Mouse (Mus musculus) adrenal gland, adult 2 months (tissue): ENCODE results near the gene Sidt2. TPM values are rescaled to one million over a fixed set of nuclear protein-coding genes. Genes with fewer than 3 reads are reported as not detected.

Source experiments
- DNase-seq: peaks from one replicate; pipeline ENCODE4 v3.0.0; 2021
- polyA plus RNA-seq: library from polyadenylated mRNA; depleted of rRNA; stranded (reverse); fragments of >200 nt; gene quantifications from 2 replicates; pipeline ENCODE4 v1.2.3, GENCODE M21; 2012
- total RNA-seq, 2 experiments: library from RNA; stranded (reverse); gene quantifications; 2 replicates each; pipeline ENCODE4 v1.2.3; 2021

The Sidt2 gene
- total and polyA plus RNA-seq, 3 experiments: 138 to 1,575 (median 351) TPM

GRCm38 (mm10) chr9:45946872-45947183, 8.2 kb downstream of the Sidt2 start:
- no peak for DNase-seq

DNA sequence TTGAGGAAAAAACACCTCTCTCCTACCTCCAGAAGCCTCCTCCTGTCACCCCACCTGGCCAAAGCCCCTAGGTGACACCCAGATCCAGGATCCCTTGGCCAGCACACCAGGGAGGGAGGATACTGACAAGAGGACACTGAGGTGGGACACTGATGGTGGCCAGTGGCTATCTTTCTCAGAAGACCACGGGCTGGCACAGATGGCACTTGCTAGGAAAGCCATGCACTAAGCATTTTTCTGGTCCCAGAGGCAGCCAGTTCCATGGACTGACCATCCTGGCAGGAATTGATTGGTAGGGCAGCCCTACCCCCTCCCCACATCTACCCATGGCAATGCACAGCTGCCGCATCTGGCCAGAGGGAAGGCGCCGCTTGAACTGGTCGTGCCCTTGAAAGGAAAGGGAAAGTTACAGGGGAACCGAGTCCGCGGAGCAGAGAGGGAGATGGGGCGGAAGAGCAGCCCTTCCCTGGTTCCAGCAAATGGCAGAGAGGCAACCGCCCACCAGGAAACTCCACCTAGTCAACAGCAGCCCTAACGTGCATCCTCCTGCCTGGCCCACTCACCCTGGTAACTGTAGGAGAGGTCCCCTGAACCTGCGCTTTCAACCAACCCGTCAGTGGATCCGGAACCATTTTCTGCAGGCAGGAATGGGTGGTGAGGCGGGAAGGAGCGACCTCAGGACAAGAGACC, 8.7 kb downstream of the Sidt2 start:
- DNase-seq: no peak

DNA sequence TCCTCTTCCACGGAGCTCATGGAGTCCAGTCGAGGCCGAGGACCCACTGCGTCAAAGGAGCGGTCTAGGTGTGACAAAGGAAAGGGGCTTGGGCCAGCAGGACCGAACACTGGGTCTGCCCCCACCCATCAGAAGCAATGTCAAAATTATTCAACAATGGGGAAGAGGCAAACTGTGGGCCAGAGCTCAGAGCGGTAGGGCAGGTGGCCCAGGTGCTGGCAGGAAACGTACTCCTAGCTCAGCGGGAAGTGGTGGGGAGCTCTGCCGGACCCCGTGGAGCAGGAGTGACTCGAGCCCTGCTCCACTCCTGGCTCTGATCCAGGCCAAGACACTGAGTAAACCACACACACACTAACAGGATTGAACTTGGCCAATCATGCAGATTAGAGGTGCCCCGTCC, 9.3 kb downstream of the Sidt2 start:
- no peak for DNase-seq

- DNase-seq: no peak
These were observed 10.3 kb downstream of the Sidt2 start for GRCm38 (mm10) chr9:45944506-45945400.

GRCm38 (mm10) chr9:45943628-45944505, 11.2 kb downstream of the Sidt2 start:
- DNase-seq: no peak

DNA sequence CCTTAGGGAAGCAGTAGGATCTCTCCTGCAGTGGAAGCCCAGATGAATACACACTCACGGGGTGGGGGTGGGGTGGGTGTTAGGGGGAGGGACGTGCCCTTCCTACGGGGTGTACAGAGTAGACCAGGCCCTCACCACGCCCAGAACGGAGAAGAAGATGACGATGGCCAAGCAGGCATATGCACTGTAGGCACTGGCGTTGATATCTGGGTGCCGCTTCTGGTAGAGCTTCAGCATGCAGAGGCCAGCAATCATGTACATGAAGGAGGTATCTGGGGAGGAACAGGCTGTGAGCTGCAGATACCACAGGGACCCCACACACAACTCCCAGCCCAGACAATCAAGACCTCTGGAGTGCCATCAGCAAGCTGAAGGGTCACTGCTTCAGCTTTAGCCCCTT, 12.1 kb downstream of the Sidt2 start:
- no peak for DNase-seq

DNA sequence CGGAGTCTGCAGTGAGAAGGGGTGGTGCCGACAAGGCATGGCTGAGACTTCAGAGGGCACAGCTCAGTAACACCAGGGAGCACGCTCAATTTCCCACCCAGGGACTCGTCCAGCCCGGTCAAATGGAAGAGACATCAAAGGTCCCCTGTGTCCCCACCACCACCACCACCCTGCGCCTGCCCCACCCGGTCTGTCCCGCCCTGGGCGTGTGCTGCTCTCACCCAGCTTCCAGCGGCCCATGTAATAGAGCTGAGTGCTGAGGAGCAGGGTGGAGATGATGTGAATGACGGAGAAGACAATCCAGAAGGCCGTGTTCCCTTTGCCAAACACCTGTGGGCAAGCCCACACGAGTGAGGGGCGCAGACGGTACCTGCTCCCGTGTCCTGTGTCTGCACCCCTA, 12.6 kb downstream of the Sidt2 start:
- no peak for DNase-seq

DNA sequence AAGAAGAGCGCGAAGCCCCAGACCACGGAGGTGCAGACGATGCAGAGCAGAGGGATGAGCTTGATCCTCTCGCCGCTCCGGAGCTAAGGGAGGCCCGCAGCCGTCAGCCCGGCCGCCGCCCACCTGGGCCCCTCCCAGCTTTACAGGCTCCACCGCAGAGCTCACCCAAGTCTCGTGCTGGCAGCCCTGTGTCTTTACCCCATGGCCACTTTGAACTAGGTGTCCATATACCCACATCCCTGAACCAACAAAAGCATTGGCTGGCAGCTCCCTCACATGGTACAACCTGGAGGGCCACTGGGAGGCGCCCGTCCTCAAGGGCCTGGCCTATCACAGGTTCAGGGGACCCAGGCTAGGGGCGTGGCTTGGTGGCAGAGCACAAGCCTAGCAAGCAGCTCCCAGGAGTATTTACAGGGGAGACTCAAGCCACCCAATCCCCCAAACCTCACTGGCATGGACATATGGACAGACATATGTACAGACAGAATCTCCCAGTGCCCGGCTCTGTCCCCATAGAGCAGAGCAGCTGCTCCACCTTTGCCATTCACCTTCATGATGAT, 13.6 kb downstream of the Sidt2 start:
- no peak for DNase-seq

DNA sequence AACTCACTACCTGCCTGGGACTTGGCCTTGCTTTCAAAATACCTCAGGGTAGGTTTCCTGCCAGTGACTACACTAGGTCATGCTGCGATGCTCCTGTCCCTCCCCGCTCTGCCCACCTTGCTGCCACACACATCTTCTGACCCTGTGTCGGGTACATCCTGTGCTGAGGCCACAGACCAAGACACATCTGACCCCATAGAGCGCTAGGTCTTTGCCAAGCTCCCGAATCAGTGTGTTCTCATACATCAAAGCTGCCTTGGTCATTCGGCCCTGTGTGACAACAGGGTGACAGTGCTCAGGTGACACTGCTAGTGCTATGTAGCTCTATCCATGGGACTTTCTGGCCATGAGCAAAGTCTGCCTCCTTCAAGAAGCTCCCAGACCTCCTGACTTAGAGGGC, 15.3 kb downstream of the Sidt2 start:
- no peak for DNase-seq

DNA sequence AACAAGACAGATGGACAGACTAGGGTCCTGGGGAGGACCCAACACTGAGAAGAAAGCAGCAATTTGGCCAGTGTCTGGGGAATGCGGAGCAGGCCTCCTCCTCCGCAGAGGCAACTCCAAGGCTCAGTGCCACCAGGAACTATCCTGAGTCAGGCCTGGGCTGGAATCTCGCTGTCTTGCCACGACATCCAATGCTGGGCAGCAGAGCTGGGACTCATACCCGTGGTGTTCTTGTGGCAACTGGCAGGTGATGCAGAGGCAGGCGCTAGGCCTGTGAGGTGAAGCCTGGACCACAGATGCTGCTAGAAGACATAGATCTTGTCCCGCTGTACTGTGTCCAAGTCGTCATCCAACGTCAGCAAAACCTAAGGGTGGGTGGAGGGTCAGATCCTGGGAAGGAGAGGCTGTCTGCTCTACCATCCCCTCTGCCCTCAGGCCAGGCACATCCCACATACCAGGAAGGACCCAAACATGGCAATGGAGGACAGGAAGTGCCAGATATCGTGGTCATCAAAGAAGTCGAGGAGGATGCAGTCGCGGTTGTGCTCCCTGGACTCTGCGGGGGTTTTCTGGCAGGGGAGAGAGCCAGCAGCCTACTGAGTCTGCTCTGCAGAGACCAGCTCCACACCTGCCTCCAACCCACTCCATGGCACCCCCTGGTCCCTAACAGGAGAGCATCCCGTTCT, 16.0 kb downstream of the Sidt2 start:
- peak; percentile 44 for DNase-seq

GRCm38 (mm10) chr9:45938088-45938487, 17.0 kb downstream of the Sidt2 start:
- DNase-seq: peak; percentile 91

GRCm38 (mm10) chr9:45936883-45937282, 18.2 kb downstream of the Sidt2 start:
- peak; percentile 75 for DNase-seq

- peak; percentile 42 for DNase-seq
These were observed 19.3 kb downstream of the Sidt2 start, which contains the start of gene Tagln for GRCm38 (mm10) chr9:45935628-45936210. Gene Tagln (minus strand): TSS chr9:45936058.

GRCm38 (mm10) chr9:45932571-45933415, 22.3 kb downstream of the Sidt2 start:
- DNase-seq: no peak

- no peak for DNase-seq
These were observed 23.1 kb downstream of the Sidt2 start for GRCm38 (mm10) chr9:45931958-45932357.

- DNase-seq: no peak
These were observed 25.8 kb downstream of the Sidt2 start for GRCm38 (mm10) chr9:45929285-45929684.

- DNase-seq: peak; percentile 46
These were observed 35.2 kb downstream of the Sidt2 start for GRCm38 (mm10) chr9:45919895-45920294.

- DNase-seq: peak; percentile 75
These were observed 37.8 kb downstream of the Sidt2 start for GRCm38 (mm10) chr9:45917041-45917934.

DNA sequence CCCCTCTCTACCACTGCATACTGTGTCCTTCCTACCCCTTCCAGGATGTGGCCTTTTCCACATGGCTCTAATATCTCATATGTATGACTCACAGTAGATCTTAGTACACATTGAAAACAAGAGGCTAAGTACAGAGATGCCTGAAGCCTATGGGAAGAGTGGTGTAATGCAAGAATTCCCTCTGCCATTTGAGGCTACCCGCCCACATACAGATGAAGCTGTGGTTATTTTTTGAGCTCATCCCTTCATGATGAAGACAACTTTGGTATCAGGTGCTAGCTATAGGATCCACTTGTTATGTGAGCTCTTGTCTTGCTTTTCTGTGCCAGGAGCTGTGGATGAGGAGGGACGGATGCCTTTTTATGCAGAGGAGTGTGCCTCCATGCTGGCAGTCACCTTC, 39.4 kb downstream of the Sidt2 start:
- DNase-seq: no peak
